Mouse (Mus musculus): ENCODE measurements around the gene Mycbp2.

DNA sequence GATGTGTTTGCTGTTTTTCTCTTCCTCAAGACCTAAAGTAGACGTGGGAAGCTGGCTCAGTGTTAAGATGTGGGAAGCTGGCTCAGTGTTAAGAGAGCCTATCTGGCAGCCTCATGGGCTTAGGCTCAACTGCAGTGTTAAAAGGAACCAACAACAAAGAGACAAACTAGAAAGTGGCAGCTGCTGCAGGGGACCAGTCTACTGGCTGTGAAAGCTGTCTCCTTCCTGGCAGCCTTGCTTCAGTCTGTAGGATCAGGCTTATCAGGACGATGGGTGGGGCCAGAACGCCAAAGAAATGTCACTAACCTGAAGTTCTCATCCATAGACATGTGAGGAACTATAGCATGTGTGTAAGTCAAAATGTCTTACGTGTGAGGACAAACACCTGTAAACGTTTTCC lies 183.7 kb downstream of the Mycbp2 start:
- TF ChIP-seq GATA1 (IDR thresholded peaks at IDR 0.05; ENCODE audit: borderline replicate concordance, low read length) (no peak), FLI1 (IDR thresholded peaks at IDR 0.05; ENCODE audit: low read length) (no peak)

Data from megakaryocyte, embryonic 14.5 days (primary cell).